Mouse (Mus musculus): ENCODE results near the gene Chd5. TPM values are rescaled to one million over a fixed set of nuclear protein-coding genes. Genes with fewer than 3 reads are reported as not detected.

Gene Chd5
- polyA plus RNA-seq, 1 experiment from 2014 or later = 0.28 TPM

- no peak for ATAC-seq (ENCODE audit: low read depth)
- WGBS = 1% methylated on average over 11 of the region's 11 CpGs
- Histone ChIP-seq H3K4me2 (ENCODE audit: low read depth, low read length) (peak overlapping the region; percentile 76), H3K9me3 (ENCODE audit: control insufficient read depth, low read length) (no peaks in the 10 kb centered on the region), H3K4me3 (ENCODE audit: low read length) (peak overlapping the region; percentile 94), H3K4me1 (replicated peaks; ENCODE audit: control insufficient read depth, insufficient read depth, low read length) (peaks cover 11% of the 10 kb centered on the region), H3K9ac (ENCODE audit: low read length) (peak overlapping the region; percentile 97), H3K27ac (ENCODE audit: low read length) (no peak overlapping the region), H3K36me3 (ENCODE audit: control insufficient read depth, insufficient read depth, low read length) (peaks cover 33% of the 10 kb centered on the region), H3K27me3 (ENCODE audit: control insufficient read depth, insufficient read depth, low read depth, low read length) (no peaks in the 10 kb centered on the region)
Observed at GRCm38 (mm10) chr4:152326543-152326942, 11.9 kb upstream of the Chd5 start.

GRCm38 (mm10) chr4:152328691-152329090, 9.8 kb upstream of the Chd5 start:
- Histone ChIP-seq H3K27me3 (ENCODE audit: control insufficient read depth, insufficient read depth, low read depth, low read length) (no peaks in the 10 kb centered on the region), H3K4me1 (replicated peaks; ENCODE audit: control insufficient read depth, insufficient read depth, low read length) (peaks cover 11% of the 10 kb centered on the region), H3K9ac (ENCODE audit: low read length) (no peak overlapping the region), H3K9me3 (ENCODE audit: control insufficient read depth, low read length) (no peaks in the 10 kb centered on the region), H3K27ac (ENCODE audit: low read length) (no peak overlapping the region), H3K36me3 (ENCODE audit: control insufficient read depth, insufficient read depth, low read length) (peaks cover 48% of the 10 kb centered on the region), H3K4me3 (ENCODE audit: low read length) (no peak overlapping the region), H3K4me2 (ENCODE audit: low read depth, low read length) (no peak overlapping the region)
- WGBS = 59% methylated on average over 6 of the region's 6 CpGs
- no peak for ATAC-seq (ENCODE audit: low read depth)

GRCm38 (mm10) chr4:152332952-152333351, 5.5 kb upstream of the Chd5 start:
- 17% methylated on average over 2 of the region's 2 CpGs for WGBS
- Histone ChIP-seq H3K27me3 (ENCODE audit: control insufficient read depth, insufficient read depth, low read depth, low read length) (peaks cover 6% of the 10 kb centered on the region), H3K4me3 (ENCODE audit: low read length) (no peak overlapping the region), H3K27ac (ENCODE audit: low read length) (no peak overlapping the region), H3K9me3 (ENCODE audit: control insufficient read depth, low read length) (no peaks in the 10 kb centered on the region), H3K4me2 (ENCODE audit: low read depth, low read length) (no peak overlapping the region), H3K4me1 (replicated peaks; ENCODE audit: control insufficient read depth, insufficient read depth, low read length) (no peaks in the 10 kb centered on the region), H3K36me3 (ENCODE audit: control insufficient read depth, insufficient read depth, low read length) (peaks cover 63% of the 10 kb centered on the region), H3K9ac (ENCODE audit: low read length) (no peak overlapping the region)
- peak; percentile 68 for ATAC-seq (ENCODE audit: low read depth)

GRCm38 (mm10) chr4:152333587-152333986, 4.9 kb upstream of the Chd5 start:
- Histone ChIP-seq H3K27ac (ENCODE audit: low read length) (no peak overlapping the region), H3K27me3 (ENCODE audit: control insufficient read depth, insufficient read depth, low read depth, low read length) (peaks cover 12% of the 10 kb centered on the region), H3K4me3 (ENCODE audit: low read length) (no peak overlapping the region), H3K36me3 (ENCODE audit: control insufficient read depth, insufficient read depth, low read length) (peaks cover 62% of the 10 kb centered on the region), H3K4me1 (replicated peaks; ENCODE audit: control insufficient read depth, insufficient read depth, low read length) (peaks cover 2% of the 10 kb centered on the region), H3K9ac (ENCODE audit: low read length) (no peak overlapping the region), H3K9me3 (ENCODE audit: control insufficient read depth, low read length) (no peaks in the 10 kb centered on the region), H3K4me2 (ENCODE audit: low read depth, low read length) (no peak overlapping the region)
- 91% methylated on average over 12 of the region's 12 CpGs for WGBS
- no peak for ATAC-seq (ENCODE audit: low read depth)

GRCm38 (mm10) chr4:152337772-152338171, 679 bp upstream of the Chd5 start:
- no peak overlapping the region for H3K4me3 ChIP-seq (ENCODE audit: low read length)
- WGBS = 38% methylated on average over 5 of the region's 6 CpGs
- H3K4me2 ChIP-seq (ENCODE audit: low read depth, low read length) = no peak overlapping the region
- H3K27ac ChIP-seq (ENCODE audit: low read length) = no peak overlapping the region
- peaks cover 12% of the 10 kb centered on the region for H3K4me1 ChIP-seq (replicated peaks; ENCODE audit: control insufficient read depth, insufficient read depth, low read length)
- peaks cover 27% of the 10 kb centered on the region for H3K36me3 ChIP-seq (ENCODE audit: control insufficient read depth, insufficient read depth, low read length)
- no peak for ATAC-seq (ENCODE audit: low read depth)
- H3K27me3 ChIP-seq (ENCODE audit: control insufficient read depth, insufficient read depth, low read depth, low read length) = peaks cover 42% of the 10 kb centered on the region
- H3K9ac ChIP-seq (ENCODE audit: low read length) = no peak overlapping the region
- H3K9me3 ChIP-seq (ENCODE audit: control insufficient read depth, low read length) = no peaks in the 10 kb centered on the region

GRCm38 (mm10) chr4:152339293-152339790, 891 bp downstream of the Chd5 start:
- peak overlapping the region; percentile 99 for H3K4me2 ChIP-seq (ENCODE audit: low read depth, low read length)
- peaks cover 12% of the 10 kb centered on the region for H3K4me1 ChIP-seq (replicated peaks; ENCODE audit: control insufficient read depth, insufficient read depth, low read length)
- H3K9ac ChIP-seq (ENCODE audit: low read length) = no peak overlapping the region
- H3K9me3 ChIP-seq (ENCODE audit: control insufficient read depth, low read length) = no peaks in the 10 kb centered on the region
- WGBS = 4% methylated on average over 25 of the region's 26 CpGs
- H3K27ac ChIP-seq (ENCODE audit: low read length) = no peak overlapping the region
- peaks cover 50% of the 10 kb centered on the region for H3K27me3 ChIP-seq (ENCODE audit: control insufficient read depth, insufficient read depth, low read depth, low read length)
- H3K36me3 ChIP-seq (ENCODE audit: control insufficient read depth, insufficient read depth, low read length) = peaks cover 12% of the 10 kb centered on the region
- peak overlapping the region; percentile 54 for H3K4me3 ChIP-seq (ENCODE audit: low read length)
- ATAC-seq (ENCODE audit: low read depth) = peak; percentile 11; the same call in 1 of the 2 replicates

- Histone ChIP-seq H3K4me1 (replicated peaks; ENCODE audit: control insufficient read depth, insufficient read depth, low read length) (peaks cover 15% of the 10 kb centered on the region), H3K4me3 (ENCODE audit: low read length) (no peak overlapping the region), H3K36me3 (ENCODE audit: control insufficient read depth, insufficient read depth, low read length) (no peaks in the 10 kb centered on the region), H3K27me3 (ENCODE audit: control insufficient read depth, insufficient read depth, low read depth, low read length) (peaks cover 50% of the 10 kb centered on the region), H3K27ac (ENCODE audit: low read length) (no peak overlapping the region), H3K4me2 (ENCODE audit: low read depth, low read length) (no peak overlapping the region), H3K9me3 (ENCODE audit: control insufficient read depth, low read length) (no peaks in the 10 kb centered on the region), H3K9ac (ENCODE audit: low read length) (no peak overlapping the region)
- WGBS = 33% methylated on average over 15 of the region's 15 CpGs
- ATAC-seq (ENCODE audit: low read depth) = no peak
Observed at GRCm38 (mm10) chr4:152340584-152341284, 2.3 kb downstream of the Chd5 start.

- H3K4me1 ChIP-seq (replicated peaks; ENCODE audit: control insufficient read depth, insufficient read depth, low read length) = peaks cover 15% of the 10 kb centered on the region
- no peak for ATAC-seq (ENCODE audit: low read depth)
- H3K9ac ChIP-seq (ENCODE audit: low read length) = no peak overlapping the region
- H3K4me3 ChIP-seq (ENCODE audit: low read length) = no peak overlapping the region
- WGBS = 16% methylated on average over 5 of the region's 5 CpGs
- H3K36me3 ChIP-seq (ENCODE audit: control insufficient read depth, insufficient read depth, low read length) = no peaks in the 10 kb centered on the region
- H3K27me3 ChIP-seq (ENCODE audit: control insufficient read depth, insufficient read depth, low read depth, low read length) = peaks cover 42% of the 10 kb centered on the region
- no peak overlapping the region for H3K4me2 ChIP-seq (ENCODE audit: low read depth, low read length)
- no peak overlapping the region for H3K27ac ChIP-seq (ENCODE audit: low read length)
- H3K9me3 ChIP-seq (ENCODE audit: control insufficient read depth, low read length) = no peaks in the 10 kb centered on the region
Observed at GRCm38 (mm10) chr4:152343296-152343695, 4.8 kb downstream of the Chd5 start.

- WGBS = 39% methylated on average over 7 of the region's 7 CpGs
- Histone ChIP-seq H3K4me2 (ENCODE audit: low read depth, low read length) (no peak overlapping the region), H3K4me3 (ENCODE audit: low read length) (no peak overlapping the region), H3K9ac (ENCODE audit: low read length) (no peak overlapping the region), H3K36me3 (ENCODE audit: control insufficient read depth, insufficient read depth, low read length) (no peaks in the 10 kb centered on the region), H3K9me3 (ENCODE audit: control insufficient read depth, low read length) (no peaks in the 10 kb centered on the region), H3K27me3 (ENCODE audit: control insufficient read depth, insufficient read depth, low read depth, low read length) (peaks cover 33% of the 10 kb centered on the region), H3K4me1 (replicated peaks; ENCODE audit: control insufficient read depth, insufficient read depth, low read length) (peaks cover 3% of the 10 kb centered on the region; the same call in 1 of the 2 replicates), H3K27ac (ENCODE audit: low read length) (no peak overlapping the region)
- no peak for ATAC-seq (ENCODE audit: low read depth)
Observed at GRCm38 (mm10) chr4:152344651-152345050, 6.2 kb downstream of the Chd5 start.
